Mouse (Mus musculus): ENCODE measurements around the gene Timm9.

- TF ChIP-seq MAX (IDR thresholded peaks at IDR 0.05; ENCODE audit: low read length) (no peak), ZC3H11A (IDR thresholded peaks at IDR 0.05; ENCODE audit: low read depth, low read length) (no peak), MAFK (IDR thresholded peaks at IDR 0.05; ENCODE audit: insufficient replicate concordance, low read length) (no peak), NRF1 (IDR thresholded peaks at IDR 0.05; ENCODE audit: low read depth, low read length) (no peak), CTCF (conservative IDR thresholded peaks at IDR 0.05 in 1 of 2, IDR thresholded peaks at IDR 0.05 in 1 of 2; ENCODE audit: low read depth in 2 of 2, low read length in 2 of 2) (no peak), POLR2A (IDR thresholded peaks at IDR 0.05; ENCODE audit: low read depth, low read length) (no peak), NELFE (IDR thresholded peaks at IDR 0.05; ENCODE audit: low read depth, low read length) (no peak), USF1 (IDR thresholded peaks at IDR 0.05; ENCODE audit: low read depth, low read length) (no peak), HCFC1 (IDR thresholded peaks at IDR 0.05; ENCODE audit: low read depth, low read length) (no peak), UBTF (IDR thresholded peaks at IDR 0.05; ENCODE audit: low read depth, low read length) (no peak)
These were observed 23.4 kb downstream of the Timm9 start for GRCm38 (mm10) chr12:71113074-71113473.

Data from CH12.LX (cell line).